Comparison of ENCODE assay signal across 17 mouse cellular contexts in genomic region chr11:42501166-42501565, GRCm38 (mm10).
DNase-seq lines count a peak whose midpoint lies in the region; ATAC-seq and TF ChIP-seq lines count a peak whose summit lies in the region.
"Had no signal": no experiment of that assay in that cellular context is flagged by ENCODE, and none has a peak within 500 bp of the region (broad histone marks: within the 10 kb centered on the region; RNA-seq: fewer than 3 reads in every experiment).

No protein-coding gene starts in this region.

- no peak for TF ChIP-seq CTCF in forebrain, postnatal 0 days (IDR thresholded peaks at IDR 0.05; ENCODE audit: low read depth)
- no peak for TF ChIP-seq CTCF in kidney, postnatal 0 days (IDR thresholded peaks at IDR 0.05; ENCODE audit: low read depth)

- DNase-seq in forebrain, postnatal 0 days, result no peak
- peak; percentile 85 for DNase-seq in kidney, postnatal 0 days (ENCODE audit: low spot score)
- DNase-seq in kidney, adult 9 months, result no peak
- DNase-seq in layer of hippocampus, adult 8-10 months (ENCODE audit: low spot score in 2 of 2), result no peak
- DNase-seq: adrenal gland, postnatal 10 days; cerebellum, adult 11-12 months; cerebellum, adult 9-10 months; cerebellum, postnatal 25 days; gastrocnemius, postnatal 36 days; heart, adult 11 months; heart, postnatal 36 days had no signal

- H3K4me2 ChIP-seq in forebrain, embryonic 12.5 days, result no peak overlapping the region
- H3K4me2 ChIP-seq in forebrain, postnatal 0 days (ENCODE audit: low read depth), result no peak overlapping the region
- H3K4me2 ChIP-seq in kidney, postnatal 0 days (ENCODE audit: low read length), result no peak overlapping the region
- H3K4me2 ChIP-seq in forebrain, embryonic 13.5 days, result no peak overlapping the region
- H3K4me2 ChIP-seq: embryonic facial prominence, embryonic 12.5 days; heart, embryonic 13.5 days; hindbrain, embryonic 15.5 days had no signal

- peak; percentile 78; the same call in 1 of the 2 replicates for ATAC-seq in forebrain, embryonic 12.5 days (ENCODE audit: low FRiP score)
- no peak for ATAC-seq in forebrain, postnatal 0 days
- ATAC-seq in kidney, postnatal 0 days (replicated peaks; ENCODE audit: low FRiP score, low read depth), result no peak
- peak; percentile 87; the same call in 1 of the 2 replicates for ATAC-seq in forebrain, embryonic 13.5 days
- no peak for ATAC-seq in megakaryocyte progenitor cell, adult 5-6 weeks (replicated peaks; ENCODE audit: poor library complexity)

- no peaks in the 10 kb centered on the region for H3K36me3 ChIP-seq in forebrain, embryonic 12.5 days (replicated peaks)
- no peaks in the 10 kb centered on the region for H3K36me3 ChIP-seq in forebrain, postnatal 0 days (ENCODE audit: insufficient read depth)
- H3K36me3 ChIP-seq in kidney, postnatal 0 days (ENCODE audit: insufficient read depth, low read length), result no peaks in the 10 kb centered on the region
- no peaks in the 10 kb centered on the region for H3K36me3 ChIP-seq in forebrain, embryonic 13.5 days (ENCODE audit: poor library complexity, severe bottlenecking)
- H3K36me3 ChIP-seq: embryonic facial prominence, embryonic 12.5 days; heart, embryonic 13.5 days; hindbrain, embryonic 15.5 days had no signal

- H3K4me1 ChIP-seq in forebrain, embryonic 12.5 days, result no peaks in the 10 kb centered on the region
- H3K4me1 ChIP-seq in forebrain, postnatal 0 days (ENCODE audit: insufficient read depth), result no peaks in the 10 kb centered on the region
- no peaks in the 10 kb centered on the region for H3K4me1 ChIP-seq in kidney, postnatal 0 days (replicated peaks; ENCODE audit: insufficient read depth, low read length)
- peaks cover 4% of the 10 kb centered on the region; the same call in 1 of the 2 replicates for H3K4me1 ChIP-seq in forebrain, embryonic 13.5 days
- H3K4me1 ChIP-seq: embryonic facial prominence, embryonic 12.5 days; heart, embryonic 13.5 days; hindbrain, embryonic 15.5 days had no signal

- no peak overlapping the region for H3K9ac ChIP-seq in forebrain, embryonic 12.5 days
- H3K9ac ChIP-seq in forebrain, postnatal 0 days, result no peak overlapping the region
- no peak overlapping the region for H3K9ac ChIP-seq in kidney, postnatal 0 days (ENCODE audit: low read depth, low read length)
- no peak overlapping the region for H3K9ac ChIP-seq in forebrain, embryonic 13.5 days
- H3K9ac ChIP-seq: embryonic facial prominence, embryonic 12.5 days; heart, embryonic 13.5 days; hindbrain, embryonic 15.5 days had no signal

- H3K27me3 ChIP-seq in forebrain, embryonic 12.5 days, result no peaks in the 10 kb centered on the region
- no peaks in the 10 kb centered on the region for H3K27me3 ChIP-seq in forebrain, postnatal 0 days (ENCODE audit: insufficient read depth, low read length)
- no peaks in the 10 kb centered on the region for H3K27me3 ChIP-seq in kidney, postnatal 0 days (ENCODE audit: insufficient read depth, low read length)
- H3K27me3 ChIP-seq in forebrain, embryonic 13.5 days, result no peaks in the 10 kb centered on the region
- H3K27me3 ChIP-seq: embryonic facial prominence, embryonic 12.5 days; heart, embryonic 13.5 days; hindbrain, embryonic 15.5 days had no signal

- H3K9me3 ChIP-seq in forebrain, embryonic 12.5 days, result no peaks in the 10 kb centered on the region
- H3K9me3 ChIP-seq in forebrain, postnatal 0 days (ENCODE audit: low read length), result no peaks in the 10 kb centered on the region
- H3K9me3 ChIP-seq in kidney, postnatal 0 days (replicated peaks; ENCODE audit: low read length), result no peaks in the 10 kb centered on the region
- H3K9me3 ChIP-seq in forebrain, embryonic 13.5 days (replicated peaks), result no peaks in the 10 kb centered on the region
- H3K9me3 ChIP-seq: embryonic facial prominence, embryonic 12.5 days; heart, embryonic 13.5 days; hindbrain, embryonic 15.5 days had no signal

- no peak overlapping the region for H3K4me3 ChIP-seq in forebrain, embryonic 12.5 days (replicated peaks)
- H3K4me3 ChIP-seq in forebrain, postnatal 0 days (ENCODE audit: low read depth, low read length), result no peak overlapping the region
- H3K4me3 ChIP-seq in kidney, postnatal 0 days (replicated peaks; ENCODE audit: low read depth, low read length), result no peak overlapping the region
- H3K4me3 ChIP-seq in forebrain, embryonic 13.5 days, result no peak overlapping the region
- H3K4me3 ChIP-seq: embryonic facial prominence, embryonic 12.5 days; heart, embryonic 13.5 days; hindbrain, embryonic 15.5 days had no signal

- H3K27ac ChIP-seq in forebrain, embryonic 12.5 days, result no peak overlapping the region
- no peak overlapping the region for H3K27ac ChIP-seq in forebrain, postnatal 0 days (ENCODE audit: low read depth, low read length)
- H3K27ac ChIP-seq in kidney, postnatal 0 days, result no peak overlapping the region
- no peak overlapping the region for H3K27ac ChIP-seq in forebrain, embryonic 13.5 days
- H3K27ac ChIP-seq: embryonic facial prominence, embryonic 12.5 days; heart, embryonic 13.5 days; hindbrain, embryonic 15.5 days had no signal

Comparison
In these comparisons a context has a peak if more than half of its experiments do, and no peak if none do; other contexts are left out.
1. ATAC-seq: peak in forebrain, embryonic 12.5 days (single experiment) and forebrain, embryonic 13.5 days (single experiment); none in forebrain, postnatal 0 days (single experiment), kidney, postnatal 0 days (single experiment) and megakaryocyte progenitor cell, adult 5-6 weeks (single experiment).